Mouse (Mus musculus): Measurements from ENCODE around the gene Slc25a23. TPM values are rescaled to one million over a fixed set of nuclear protein-coding genes. Genes with fewer than 3 reads are reported as not detected.
A peak's percentile ranks its signal among the peaks of the same experiment; 100 is the strongest.
"Not testable (repeated sequence)": the region's sequence is repeated elsewhere in the genome, so short reads cannot be mapped to it uniquely, and the experiment has no call there.

The Slc25a23 gene
- polyA plus RNA-seq, 1 experiment from 2014 or later = 10.4 TPM

GRCm38 (mm10) chr17:57063031-57063430 lies 3.4 kb upstream of the Slc25a23 start:
- Histone ChIP-seq H3K9me3 (replicated peaks) (no peaks in the 10 kb centered on the region), H3K36me3 (no peaks in the 10 kb centered on the region), H3K4me3 (no peak overlapping the region), H3K27ac (replicated peaks) (no peak overlapping the region), H3K4me1 (peaks cover 45% of the 10 kb centered on the region), H3K27me3 (ENCODE audit: low read depth, poor library complexity, severe bottlenecking) (peaks cover 57% of the 10 kb centered on the region)
- WGBS = 9% methylated on average over 8 of the region's 8 CpGs
- DNase-seq (ENCODE audit: low spot score) = no peak

GRCm38 (mm10) chr17:57062548-57062947 lies 2.9 kb upstream of the Slc25a23 start:
- H3K9me3 ChIP-seq (replicated peaks) = no peaks in the 10 kb centered on the region
- DNase-seq (ENCODE audit: low spot score) = no peak
- H3K4me3 ChIP-seq = peak overlapping the region; percentile 45
- peaks cover under 1% of the 10 kb centered on the region; the same call in 1 of the 2 replicates for H3K36me3 ChIP-seq
- no peak overlapping the region for H3K27ac ChIP-seq (replicated peaks)
- under 1% methylated on average over 22 of the region's 22 CpGs for WGBS
- peaks cover 46% of the 10 kb centered on the region for H3K4me1 ChIP-seq
- peaks cover 57% of the 10 kb centered on the region for H3K27me3 ChIP-seq (ENCODE audit: low read depth, poor library complexity, severe bottlenecking)

- peaks cover 57% of the 10 kb centered on the region for H3K27me3 ChIP-seq (ENCODE audit: low read depth, poor library complexity, severe bottlenecking)
- H3K36me3 ChIP-seq = peaks cover 5% of the 10 kb centered on the region
- no peak overlapping the region for H3K27ac ChIP-seq (replicated peaks)
- 1% methylated on average over 39 of the region's 39 CpGs for WGBS
- H3K4me1 ChIP-seq = peaks cover 46% of the 10 kb centered on the region
- no peak for DNase-seq (ENCODE audit: low spot score)
- no peaks in the 10 kb centered on the region for H3K9me3 ChIP-seq (replicated peaks)
- peak overlapping the region; percentile 45 for H3K4me3 ChIP-seq
Measured at GRCm38 (mm10) chr17:57062011-57062521, 2.4 kb upstream of the Slc25a23 start.

DNA sequence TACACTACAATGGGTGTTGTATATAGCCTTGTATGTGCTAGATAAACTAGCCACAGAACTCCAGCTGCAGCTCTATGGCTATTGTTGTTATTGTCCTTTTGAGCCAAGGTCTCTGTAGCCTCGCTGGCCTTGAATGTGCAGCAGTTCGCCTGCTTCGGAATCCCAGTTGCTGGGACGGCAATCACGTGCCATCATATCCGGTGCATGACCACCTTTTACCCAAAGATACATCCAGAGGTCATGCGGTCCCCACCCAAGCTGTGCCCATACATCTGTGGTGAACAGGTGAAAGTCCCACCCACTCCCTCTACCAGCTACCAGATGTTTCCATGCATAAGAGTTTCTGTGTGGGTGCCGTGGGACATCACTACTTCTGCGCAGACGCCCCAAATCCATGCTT lies 1.4 kb upstream of the Slc25a23 start:
- Histone ChIP-seq H3K9me3 (replicated peaks) (no peaks in the 10 kb centered on the region), H3K36me3 (peaks cover 13% of the 10 kb centered on the region), H3K27ac (replicated peaks) (no peak overlapping the region), H3K4me3 (peak overlapping the region; percentile 91), H3K27me3 (ENCODE audit: low read depth, poor library complexity, severe bottlenecking) (peaks cover 52% of the 10 kb centered on the region), H3K4me1 (peaks cover 46% of the 10 kb centered on the region)
- 41% methylated on average over 10 of the region's 10 CpGs for WGBS
- DNase-seq (ENCODE audit: low spot score) = peak; percentile 24

DNA sequence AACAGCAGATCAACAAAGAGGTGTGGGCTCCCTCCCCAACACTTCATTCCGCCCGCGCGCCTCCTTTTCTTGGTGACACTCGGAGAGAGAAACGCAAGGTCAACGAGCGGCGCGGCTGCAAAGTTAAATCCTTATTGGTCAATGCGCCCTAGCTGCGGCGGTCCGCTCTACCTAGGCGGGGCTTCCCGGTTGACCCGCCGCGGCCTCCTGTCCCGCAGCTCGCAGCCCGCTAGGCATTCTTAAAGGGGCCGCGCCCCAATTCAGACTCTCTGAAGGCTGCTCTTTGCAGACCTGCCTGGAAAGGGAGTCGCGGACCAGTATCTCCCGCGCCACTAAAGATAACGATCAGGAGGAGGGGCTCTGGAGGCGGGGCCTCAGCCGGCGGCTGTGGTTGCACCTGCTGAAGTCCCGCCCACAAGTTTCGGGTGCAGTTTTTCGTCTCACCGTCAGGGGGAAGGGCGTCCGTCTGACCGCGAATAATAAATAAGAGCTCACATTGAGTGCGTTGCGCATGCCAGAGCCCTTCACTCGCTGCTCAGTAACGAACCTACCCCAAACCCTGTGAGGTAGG lies 653 bp upstream of the Slc25a23 start:
- DNase-seq (ENCODE audit: low spot score) = peak; percentile 96
- H3K27me3 ChIP-seq (ENCODE audit: low read depth, poor library complexity, severe bottlenecking) = peaks cover 48% of the 10 kb centered on the region
- peak overlapping the region; percentile 91 for H3K4me3 ChIP-seq
- peaks cover 20% of the 10 kb centered on the region for H3K36me3 ChIP-seq
- peaks cover 46% of the 10 kb centered on the region for H3K4me1 ChIP-seq
- H3K9me3 ChIP-seq (replicated peaks) = no peaks in the 10 kb centered on the region
- H3K27ac ChIP-seq (replicated peaks) = peak overlapping the region; percentile 93
- under 1% methylated on average over 44 of the region's 44 CpGs for WGBS

- peaks cover 33% of the 10 kb centered on the region for H3K36me3 ChIP-seq
- H3K27ac ChIP-seq (replicated peaks) = peak within 1 kb of the TSS; percentile 93
- peaks cover 46% of the 10 kb centered on the region for H3K4me1 ChIP-seq
- DNase-seq (ENCODE audit: low spot score) = no peak
- under 1% methylated on average over 17 of the region's 22 CpGs for WGBS
- peaks cover 35% of the 10 kb centered on the region for H3K27me3 ChIP-seq (ENCODE audit: low read depth, poor library complexity, severe bottlenecking)
- H3K9me3 ChIP-seq (replicated peaks) = no peaks in the 10 kb centered on the region
- H3K4me3 ChIP-seq = peak within 1 kb of the TSS; percentile 91
Measured at GRCm38 (mm10) chr17:57058891-57059485, 675 bp downstream of the Slc25a23 start, which contains the start of gene Crb3. Gene Crb3, plus strand, starts transcription at chr17:57059105.

- Histone ChIP-seq H3K4me1 (peaks cover 33% of the 10 kb centered on the region), H3K36me3 (peaks cover 60% of the 10 kb centered on the region), H3K27ac (replicated peaks) (no peak overlapping the region), H3K9me3 (replicated peaks) (no peaks in the 10 kb centered on the region), H3K27me3 (ENCODE audit: low read depth, poor library complexity, severe bottlenecking) (peaks cover 9% of the 10 kb centered on the region), H3K4me3 (no peak overlapping the region)
- DNase-seq (ENCODE audit: low spot score) = no peak
- 91% methylated on average over 3 of the region's 3 CpGs for WGBS
Measured at GRCm38 (mm10) chr17:57056246-57056645, 3.4 kb downstream of the Slc25a23 start.

GRCm38 (mm10) chr17:57051679-57052078 lies 8.0 kb downstream of the Slc25a23 start:
- not testable (repeated sequence) for H3K27me3 ChIP-seq (ENCODE audit: low read depth, poor library complexity, severe bottlenecking); H3K4me1 ChIP-seq; H3K27ac ChIP-seq (replicated peaks); DNase-seq (ENCODE audit: low spot score); H3K9me3 ChIP-seq (replicated peaks); H3K4me3 ChIP-seq
- WGBS = 75% methylated on average over 4 of the region's 4 CpGs
- H3K36me3 ChIP-seq = peaks cover 94% of the 10 kb centered on the region

DNA sequence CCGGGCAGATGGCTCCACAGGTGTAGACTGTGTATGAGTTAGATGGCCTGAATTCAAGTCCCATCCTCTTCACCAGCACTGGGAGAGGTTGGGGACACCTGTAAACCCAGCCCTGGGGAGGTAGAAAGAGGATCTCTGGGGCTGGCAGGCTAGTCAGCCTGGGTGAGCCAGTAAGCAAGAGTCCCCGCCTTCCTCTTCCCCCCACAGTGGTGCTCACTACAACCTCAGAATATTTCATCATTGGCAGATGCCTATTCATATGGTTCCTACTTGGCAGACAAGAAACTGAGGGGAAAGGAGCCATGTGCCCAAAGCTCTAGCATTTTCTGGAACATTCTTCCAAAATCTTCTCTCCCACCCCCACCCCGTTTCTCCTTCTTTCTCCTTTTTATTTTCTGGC lies 10.8 kb downstream of the Slc25a23 start:
- Histone ChIP-seq H3K4me1 (no peaks in the 10 kb centered on the region; the same call in 1 of the 2 replicates), H3K36me3 (peaks cover 87% of the 10 kb centered on the region), H3K27ac (replicated peaks) (no peak overlapping the region), H3K4me3 (no peak overlapping the region), H3K9me3 (replicated peaks) (no peaks in the 10 kb centered on the region), H3K27me3 (ENCODE audit: low read depth, poor library complexity, severe bottlenecking) (no peaks in the 10 kb centered on the region)
- WGBS = 90% methylated on average over 3 of the region's 3 CpGs
- DNase-seq (ENCODE audit: low spot score) = no peak

GRCm38 (mm10) chr17:57047406-57047805 lies 12.3 kb downstream of the Slc25a23 start:
- H3K27ac ChIP-seq (replicated peaks) = no peak overlapping the region
- 35% methylated on average over 5 of the region's 5 CpGs for WGBS
- no peaks in the 10 kb centered on the region for H3K9me3 ChIP-seq (replicated peaks)
- H3K4me1 ChIP-seq = no peaks in the 10 kb centered on the region; the same call in 1 of the 2 replicates
- no peak overlapping the region for H3K4me3 ChIP-seq
- DNase-seq (ENCODE audit: low spot score) = no peak
- no peaks in the 10 kb centered on the region for H3K27me3 ChIP-seq (ENCODE audit: low read depth, poor library complexity, severe bottlenecking)
- H3K36me3 ChIP-seq = peaks cover 72% of the 10 kb centered on the region

DNA sequence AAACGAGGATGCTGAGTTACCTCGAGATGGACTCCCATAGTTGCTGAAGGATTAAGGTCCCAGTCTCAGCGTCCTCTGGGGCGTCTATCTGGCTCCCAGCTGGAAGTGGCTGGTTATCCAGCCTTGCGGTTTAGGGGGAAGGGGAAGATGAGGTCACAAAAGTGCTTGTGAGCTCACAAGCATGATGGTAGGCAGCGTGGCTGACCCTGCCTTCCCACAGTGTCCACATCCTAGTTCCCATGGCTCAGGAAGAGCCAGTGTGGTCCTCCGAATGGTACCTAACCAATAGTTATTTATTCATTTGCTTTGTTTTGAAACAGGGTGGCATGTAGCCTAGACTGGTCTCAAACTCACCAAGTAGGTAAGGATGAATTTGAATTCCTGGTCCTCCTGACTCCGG lies 18.1 kb downstream of the Slc25a23 start, which contains the start of gene Slc25a41:
Gene Slc25a41 (minus strand): TSS at position 101 of the 400 bp plus-strand sequence.
- no peaks in the 10 kb centered on the region for H3K9me3 ChIP-seq (replicated peaks)
- DNase-seq (ENCODE audit: low spot score) = no peak
- 70% methylated on average over 8 of the region's 8 CpGs for WGBS

DNA sequence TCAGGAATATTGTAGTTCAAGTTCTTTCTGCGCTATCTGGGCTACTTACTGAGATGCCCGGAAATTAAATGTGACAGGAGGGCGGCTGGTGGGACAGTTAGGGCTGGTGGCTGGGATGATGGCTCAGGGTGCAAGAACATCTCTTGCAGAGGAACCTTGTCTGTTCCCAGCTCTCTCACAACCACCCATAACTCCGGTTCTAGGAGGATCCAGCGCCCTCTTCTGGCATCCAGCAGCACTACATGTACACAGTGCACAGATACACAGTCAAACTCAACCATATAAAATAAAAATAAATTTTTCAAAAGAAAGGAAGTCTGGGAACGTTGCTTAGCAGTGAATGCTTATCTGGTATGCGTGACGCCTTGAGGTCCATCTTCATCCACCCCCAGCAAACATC lies 20.7 kb downstream of the Slc25a23 start:
- H3K4me1 ChIP-seq = peaks cover 6% of the 10 kb centered on the region; the same call in 1 of the 2 replicates
- no peak for DNase-seq (ENCODE audit: low spot score)
- H3K9me3 ChIP-seq (replicated peaks) = no peaks in the 10 kb centered on the region
- H3K27me3 ChIP-seq (ENCODE audit: low read depth, poor library complexity, severe bottlenecking) = peaks cover 32% of the 10 kb centered on the region
- no peak overlapping the region for H3K27ac ChIP-seq (replicated peaks)
- H3K4me3 ChIP-seq = no peak overlapping the region
- 41% methylated on average over 8 of the region's 8 CpGs for WGBS
- H3K36me3 ChIP-seq = no peaks in the 10 kb centered on the region

More for the DNA sequence above, 18.1 kb downstream of the Slc25a23 start, which contains the start of gene Slc25a41:
- Histone ChIP-seq H3K4me1 (peaks cover 6% of the 10 kb centered on the region; the same call in 1 of the 2 replicates), H3K36me3 (peaks cover 20% of the 10 kb centered on the region), H3K4me3 (no peak within 1 kb of the TSS), H3K27me3 (ENCODE audit: low read depth, poor library complexity, severe bottlenecking) (peaks cover 31% of the 10 kb centered on the region), H3K27ac (replicated peaks) (no peak within 1 kb of the TSS)

- Histone ChIP-seq H3K36me3 (peaks cover 21% of the 10 kb centered on the region), H3K4me1 (peaks cover 27% of the 10 kb centered on the region), H3K27me3 (ENCODE audit: low read depth, poor library complexity, severe bottlenecking) (peaks cover 12% of the 10 kb centered on the region), H3K4me3 (peak overlapping the region; percentile 87), H3K9me3 (replicated peaks) (no peaks in the 10 kb centered on the region), H3K27ac (replicated peaks) (peak overlapping the region; percentile 99)
- DNase-seq (ENCODE audit: low spot score) = no peak
- 87% methylated on average over 4 of the region's 4 CpGs for WGBS
Measured at GRCm38 (mm10) chr17:57032854-57033253, 26.8 kb downstream of the Slc25a23 start.

All from midbrain, embryonic 10.5 days (tissue).